Mouse (Mus musculus): ENCODE data around the gene Dennd1b. TPM values are rescaled to one million over a fixed set of nuclear protein-coding genes. Genes with fewer than 3 reads are reported as not detected.

Gene Dennd1b
- total RNA-seq, 1 experiment, result 17.6 TPM

DNA sequence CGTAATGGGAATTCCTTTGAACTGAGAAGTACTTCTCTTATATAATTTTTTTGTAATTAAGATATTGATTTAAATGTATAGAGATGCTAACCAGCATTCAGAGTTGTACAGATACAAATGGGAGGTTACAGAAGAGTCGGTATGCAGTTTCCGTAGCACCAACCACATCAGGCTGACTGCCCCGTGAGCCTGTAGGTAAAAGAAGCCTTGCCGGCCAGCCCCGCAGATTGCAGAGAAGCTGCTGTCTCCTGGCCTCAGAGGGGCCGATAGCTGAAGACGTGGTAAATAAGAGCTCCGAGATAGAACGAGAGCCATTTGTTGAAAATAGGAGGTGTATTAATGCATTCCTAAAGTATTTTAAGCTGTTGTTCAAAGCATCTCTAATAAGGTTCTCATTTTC is 128.9 kb downstream of the Dennd1b start:
- no peak for TF ChIP-seq HCFC1 (IDR thresholded peaks at IDR 0.05; ENCODE audit: borderline replicate concordance, insufficient read depth, low read length)
- no peak for TF ChIP-seq ZNF384 (IDR thresholded peaks at IDR 0.05; ENCODE audit: low read depth, low read length)
- no peak for TF ChIP-seq CHD2 (IDR thresholded peaks at IDR 0.05; ENCODE audit: low read depth, low read length)
- TF ChIP-seq MAFK (IDR thresholded peaks at IDR 0.05; ENCODE audit: insufficient read depth, low read depth, low read length), result no peak
- no peak for TF ChIP-seq ZC3H11A (IDR thresholded peaks at IDR 0.05; ENCODE audit: borderline replicate concordance, low read depth, low read length)
- H3K9me3 ChIP-seq (ENCODE audit: control insufficient read depth, insufficient read depth, low read depth, low read length), result no peaks in the 10 kb centered on the region
- no peaks in the 10 kb centered on the region for H3K4me1 ChIP-seq (ENCODE audit: control insufficient read depth in 2 of 2, insufficient read depth in 2 of 2, low read length in 2 of 2, poor library complexity in 1 of 2)
- H3K27ac ChIP-seq (ENCODE audit: insufficient read depth, low read depth, low read length, poor library complexity, severe bottlenecking), result no peak overlapping the region
- in situ Hi-C loops (cut with MboI; ENCODE audit: low sequenced_read_pairs in 2 of 2, unreplicated experiment in 2 of 2), result no loop called here
- H3K9ac ChIP-seq (ENCODE audit: insufficient read depth, low read depth, low read length, poor library complexity, severe bottlenecking), result no peak overlapping the region
- DNase-seq (ENCODE audit: low read depth, low spot score), result no peak
- no peaks in the 10 kb centered on the region for H3K36me3 ChIP-seq (ENCODE audit: control insufficient read depth, insufficient read depth, low read length, poor library complexity, severe bottlenecking)
- H3K4me3 ChIP-seq (ENCODE audit: insufficient read depth in 1 of 2, low read depth in 1 of 2, low read length in 2 of 2, poor library complexity in 1 of 2, severe bottlenecking in 1 of 2), result no peak overlapping the region

DNA sequence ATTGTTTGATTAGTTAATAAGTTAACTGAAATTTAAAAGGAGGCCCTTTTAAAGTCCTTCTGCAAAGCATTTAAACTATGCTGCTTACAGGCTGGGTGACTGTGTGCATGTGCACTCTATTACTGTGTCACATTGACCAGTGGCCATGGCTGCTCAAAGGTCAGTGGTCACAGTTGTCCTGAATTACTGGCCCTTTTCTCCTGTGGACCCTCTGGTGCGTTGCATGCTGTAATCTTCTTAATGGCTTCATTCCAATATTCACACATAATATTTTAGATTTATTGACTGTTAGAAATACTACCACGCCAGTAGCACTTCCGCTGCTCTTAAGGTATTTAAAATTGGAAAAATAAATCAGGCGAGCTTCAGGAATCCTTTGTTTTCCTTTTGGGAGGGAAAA is 129.5 kb downstream of the Dennd1b start:
- H3K27ac ChIP-seq (ENCODE audit: insufficient read depth, low read depth, low read length, poor library complexity, severe bottlenecking), result no peak overlapping the region
- no peak for DNase-seq (ENCODE audit: low read depth, low spot score)
- H3K9ac ChIP-seq (ENCODE audit: insufficient read depth, low read depth, low read length, poor library complexity, severe bottlenecking), result no peak overlapping the region

DNA sequence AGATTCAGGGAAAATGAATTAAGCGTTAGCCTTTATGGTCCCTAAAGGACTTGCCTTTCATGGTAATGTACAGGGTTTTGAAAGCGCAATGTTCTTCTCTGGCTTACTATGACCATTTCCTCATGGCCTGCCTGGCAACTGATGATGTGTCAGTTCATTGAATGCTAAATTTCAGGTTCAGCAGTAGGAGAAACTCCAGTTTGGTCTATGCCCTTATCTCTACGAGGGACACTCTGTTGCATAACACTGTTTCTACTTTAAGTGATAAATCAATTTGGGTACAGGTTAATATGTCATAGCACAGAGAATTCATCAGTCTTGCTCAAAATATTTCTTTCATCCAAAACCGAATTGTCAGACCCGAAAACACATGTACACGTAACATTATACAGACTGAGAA is 133.1 kb downstream of the Dennd1b start:
- H3K9ac ChIP-seq (ENCODE audit: insufficient read depth, low read depth, low read length, poor library complexity, severe bottlenecking), result no peak overlapping the region
- no peaks in the 10 kb centered on the region for H3K36me3 ChIP-seq (ENCODE audit: control insufficient read depth, insufficient read depth, low read length, poor library complexity, severe bottlenecking)
- H3K27ac ChIP-seq (ENCODE audit: insufficient read depth, low read depth, low read length, poor library complexity, severe bottlenecking), result no peak overlapping the region
- in situ Hi-C loops (cut with MboI; ENCODE audit: low sequenced_read_pairs in 2 of 2, unreplicated experiment in 2 of 2), result no loop called here
- no peaks in the 10 kb centered on the region for H3K9me3 ChIP-seq (ENCODE audit: control insufficient read depth, insufficient read depth, low read depth, low read length)
- no peak for DNase-seq (ENCODE audit: low read depth, low spot score)
- no peaks in the 10 kb centered on the region for H3K4me1 ChIP-seq (ENCODE audit: control insufficient read depth in 2 of 2, insufficient read depth in 2 of 2, low read length in 2 of 2, poor library complexity in 1 of 2)
- TF ChIP-seq CHD2 (IDR thresholded peaks at IDR 0.05; ENCODE audit: low read depth, low read length), result no peak
- no peak for TF ChIP-seq MAFK (IDR thresholded peaks at IDR 0.05; ENCODE audit: insufficient read depth, low read depth, low read length)
- no peak for TF ChIP-seq HCFC1 (IDR thresholded peaks at IDR 0.05; ENCODE audit: borderline replicate concordance, insufficient read depth, low read length)
- H3K4me3 ChIP-seq (ENCODE audit: insufficient read depth in 1 of 2, low read depth in 1 of 2, low read length in 2 of 2, poor library complexity in 1 of 2, severe bottlenecking in 1 of 2), result no peak overlapping the region

More for the DNA sequence above, 129.5 kb downstream of the Dennd1b start:
- Histone ChIP-seq H3K36me3 (ENCODE audit: control insufficient read depth, insufficient read depth, low read length, poor library complexity, severe bottlenecking) (no peaks in the 10 kb centered on the region), H3K4me3 (ENCODE audit: insufficient read depth in 1 of 2, low read depth in 1 of 2, low read length in 2 of 2, poor library complexity in 1 of 2, severe bottlenecking in 1 of 2) (no peak overlapping the region), H3K4me1 (ENCODE audit: control insufficient read depth in 2 of 2, insufficient read depth in 2 of 2, low read length in 2 of 2, poor library complexity in 1 of 2) (no peaks in the 10 kb centered on the region), H3K9me3 (ENCODE audit: control insufficient read depth, insufficient read depth, low read depth, low read length) (no peaks in the 10 kb centered on the region)
- TF ChIP-seq HCFC1 (IDR thresholded peaks at IDR 0.05; ENCODE audit: borderline replicate concordance, insufficient read depth, low read length), result no peak
- no peak for TF ChIP-seq MAFK (IDR thresholded peaks at IDR 0.05; ENCODE audit: insufficient read depth, low read depth, low read length)
- TF ChIP-seq ZNF384 (IDR thresholded peaks at IDR 0.05; ENCODE audit: low read depth, low read length), result no peak
- no peak for TF ChIP-seq ZC3H11A (IDR thresholded peaks at IDR 0.05; ENCODE audit: borderline replicate concordance, low read depth, low read length)
- TF ChIP-seq CHD2 (IDR thresholded peaks at IDR 0.05; ENCODE audit: low read depth, low read length), result no peak
- in situ Hi-C loops (cut with MboI; ENCODE audit: low sequenced_read_pairs in 2 of 2, unreplicated experiment in 2 of 2), result no loop called here

DNA sequence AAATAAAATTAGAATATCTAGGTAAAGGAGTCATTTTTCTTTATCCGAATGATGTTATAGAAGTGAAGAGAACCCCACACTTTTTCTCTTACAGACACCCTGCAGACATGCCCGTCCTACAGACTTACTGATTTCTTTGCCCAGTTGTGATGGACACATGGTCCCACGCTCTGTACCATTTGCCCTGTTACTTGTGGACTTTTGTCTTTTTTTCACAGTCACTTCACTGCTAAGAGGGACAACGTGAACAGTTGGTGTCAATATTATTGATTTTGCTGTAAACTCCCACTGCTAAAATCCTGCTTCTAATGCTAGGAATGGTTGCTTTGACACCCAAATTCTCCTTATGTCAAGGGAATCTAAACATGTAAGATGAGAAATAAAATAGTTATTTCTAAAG is 134.9 kb downstream of the Dennd1b start:
- Histone ChIP-seq H3K36me3 (ENCODE audit: control insufficient read depth, insufficient read depth, low read length, poor library complexity, severe bottlenecking) (no peaks in the 10 kb centered on the region; the same call in 1 of the 2 replicates), H3K4me1 (ENCODE audit: control insufficient read depth in 2 of 2, insufficient read depth in 2 of 2, low read length in 2 of 2, poor library complexity in 1 of 2) (no peaks in the 10 kb centered on the region), H3K9me3 (ENCODE audit: control insufficient read depth, insufficient read depth, low read depth, low read length) (no peaks in the 10 kb centered on the region), H3K27ac (ENCODE audit: insufficient read depth, low read depth, low read length, poor library complexity, severe bottlenecking) (no peak overlapping the region), H3K4me3 (ENCODE audit: insufficient read depth in 1 of 2, low read depth in 1 of 2, low read length in 2 of 2, poor library complexity in 1 of 2, severe bottlenecking in 1 of 2) (no peak overlapping the region), H3K9ac (ENCODE audit: insufficient read depth, low read depth, low read length, poor library complexity, severe bottlenecking) (no peak overlapping the region)
- in situ Hi-C loops (cut with MboI; ENCODE audit: low sequenced_read_pairs in 2 of 2, unreplicated experiment in 2 of 2), result no loop called here
- no peak for DNase-seq (ENCODE audit: low read depth, low spot score)
- TF ChIP-seq CHD2 (IDR thresholded peaks at IDR 0.05; ENCODE audit: low read depth, low read length), result no peak
- no peak for TF ChIP-seq ZC3H11A (IDR thresholded peaks at IDR 0.05; ENCODE audit: borderline replicate concordance, low read depth, low read length)
- no peak for TF ChIP-seq HCFC1 (IDR thresholded peaks at IDR 0.05; ENCODE audit: borderline replicate concordance, insufficient read depth, low read length)
- TF ChIP-seq ZNF384 (IDR thresholded peaks at IDR 0.05; ENCODE audit: low read depth, low read length), result no peak

DNA sequence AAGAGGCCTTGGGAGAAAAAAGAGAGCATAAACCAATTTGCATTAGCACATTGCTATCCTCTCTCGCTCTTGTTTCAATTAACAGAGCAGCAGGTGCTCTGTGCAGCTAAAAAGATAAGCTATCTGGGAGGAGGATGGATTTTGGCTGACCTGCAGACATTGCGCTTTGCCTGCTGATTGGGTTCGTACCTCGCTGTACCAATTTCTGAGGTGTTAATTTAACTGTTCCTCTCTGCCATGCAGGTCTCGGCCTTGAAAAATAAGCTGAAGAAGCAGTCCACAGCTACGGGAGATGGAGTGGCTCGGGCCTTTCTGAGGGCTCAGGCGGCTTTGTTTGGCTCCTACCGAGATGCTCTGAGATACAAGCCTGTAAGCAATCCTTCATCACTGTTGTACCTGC is 138.5 kb downstream of the Dennd1b start:
- no peaks in the 10 kb centered on the region; the same call in 1 of the 2 replicates for H3K36me3 ChIP-seq (ENCODE audit: control insufficient read depth, insufficient read depth, low read length, poor library complexity, severe bottlenecking)
- no peak overlapping the region for H3K4me3 ChIP-seq (ENCODE audit: insufficient read depth in 1 of 2, low read depth in 1 of 2, low read length in 2 of 2, poor library complexity in 1 of 2, severe bottlenecking in 1 of 2)
- DNase-seq (ENCODE audit: low read depth, low spot score), result no peak
- no peaks in the 10 kb centered on the region for H3K4me1 ChIP-seq (ENCODE audit: control insufficient read depth in 2 of 2, insufficient read depth in 2 of 2, low read length in 2 of 2, poor library complexity in 1 of 2)
- H3K9ac ChIP-seq (ENCODE audit: insufficient read depth, low read depth, low read length, poor library complexity, severe bottlenecking), result no peak overlapping the region
- H3K9me3 ChIP-seq (ENCODE audit: control insufficient read depth, insufficient read depth, low read depth, low read length), result no peaks in the 10 kb centered on the region
- no peak overlapping the region for H3K27ac ChIP-seq (ENCODE audit: insufficient read depth, low read depth, low read length, poor library complexity, severe bottlenecking)
- in situ Hi-C loops (cut with MboI; ENCODE audit: low sequenced_read_pairs in 2 of 2, unreplicated experiment in 2 of 2), result no loop called here
- no peak for TF ChIP-seq HCFC1 (IDR thresholded peaks at IDR 0.05; ENCODE audit: borderline replicate concordance, insufficient read depth, low read length)
- TF ChIP-seq ZC3H11A (IDR thresholded peaks at IDR 0.05; ENCODE audit: borderline replicate concordance, low read depth, low read length), result no peak

All from ES-E14 (cell line).